Mouse (Mus musculus) limb, embryonic 15.5 days (tissue): ENCODE measurements around the gene Egln1. TPM values are rescaled to one million over a fixed set of nuclear protein-coding genes. Genes with fewer than 3 reads are reported as not detected.

ENCODE experiments used
- ATAC-seq: fragments of 200-750 bp; cut with Nextera tagmentation; 2 replicates; pipeline ENCODE4 v1.8.0; 2017; ENCODE audit warnings: low read depth, moderate TSS enrichment; ENCODE audit not compliant: insufficient number of reproducible peaks, low FRiP score, low TSS enrichment
- H3K27ac ChIP-seq: fragments of 300-500 bp; sonication (generic); 2 replicates; pipeline ENCODE4 v1.5.1; 2015; ENCODE audit warnings: moderate library complexity, mild to moderate bottlenecking, inconsistent platforms
- H3K27me3 ChIP-seq: fragments of 300-500 bp; sonication (generic); 2 replicates; pipeline ENCODE4 v1.6.1; 2015; ENCODE audit warnings: inconsistent platforms
- H3K36me3 ChIP-seq: fragments of 300-500 bp; sonication (generic); 2 replicates; pipeline ENCODE4 v1.6.1; 2015; ENCODE audit warnings: inconsistent platforms
- H3K4me1 ChIP-seq: fragments of 300-500 bp; sonication (generic); 2 replicates; pipeline ENCODE4 v1.6.1; 2015; ENCODE audit warnings: inconsistent platforms
- H3K4me2 ChIP-seq: fragments of 300-500 bp; sonication (generic); 2 replicates; pipeline ENCODE4 v1.6.1; 2015; ENCODE audit warnings: mild to moderate bottlenecking, inconsistent platforms
- H3K4me3 ChIP-seq: fragments of 300-500 bp; sonication (generic); 2 replicates; pipeline ENCODE4 v1.5.1; 2015; ENCODE audit warnings: mild to moderate bottlenecking, inconsistent platforms
- H3K9ac ChIP-seq: fragments of 300-500 bp; sonication (generic); 2 replicates; pipeline ENCODE4 v1.6.1; 2015; ENCODE audit warnings: inconsistent platforms
- H3K9me3 ChIP-seq: fragments of 300-500 bp; sonication (generic); 2 replicates; pipeline ENCODE4 v1.6.1; 2016; ENCODE audit warnings: inconsistent platforms
- WGBS: fragments of 180-500 bp; shearing (Covaris S2); methylation state at CpG from one replicate; pipeline ENCODE4 v1.1.7; 2015; 5-methylcytosine and 5-hydroxymethylcytosine counted together
- polyA plus RNA-seq: library from polyadenylated mRNA; unstranded; fragments of >200 nt; fragmentation: Nextera tagmentation; extraction: Ambion mirVana; gene quantifications from 2 replicates; pipeline ENCODE4 v1.2.1, GENCODE M21; 2015

Gene Egln1
- polyA plus RNA-seq, 1 experiment from 2014 or later: 16.5 TPM

DNA sequence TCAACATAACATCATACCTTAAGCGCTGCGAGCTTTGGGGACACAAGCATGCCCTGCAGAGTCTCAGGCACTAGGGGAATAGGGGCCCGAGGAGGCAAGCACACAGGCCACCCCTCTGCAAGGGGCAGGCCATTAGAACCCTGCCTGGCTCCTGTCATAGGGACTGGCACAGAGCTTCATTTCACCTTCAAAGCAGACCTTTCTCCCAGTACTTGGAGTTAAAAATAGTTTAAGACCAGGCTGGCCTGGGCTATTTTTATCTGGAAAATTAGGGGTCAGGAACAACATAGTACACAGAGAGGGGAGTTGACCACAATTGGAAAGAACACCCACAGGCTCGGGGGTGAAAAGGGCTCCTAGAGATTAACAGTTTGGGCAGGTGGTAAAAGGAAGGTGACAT, 11.8 kb downstream of the Egln1 start:
- H3K4me1 ChIP-seq: no peaks in the 10 kb centered on the region; the same call in 1 of the 2 replicates
- ATAC-seq: no peak
- no peak overlapping the region for H3K27ac ChIP-seq
- H3K4me3 ChIP-seq: no peak overlapping the region
- H3K27me3 ChIP-seq: no peaks in the 10 kb centered on the region
- peaks cover 33% of the 10 kb centered on the region for H3K36me3 ChIP-seq
- no peaks in the 10 kb centered on the region for H3K9me3 ChIP-seq
- H3K4me2 ChIP-seq: no peak overlapping the region
- 90% methylated on average over 4 of the region's 4 CpGs for WGBS
- H3K9ac ChIP-seq: no peak overlapping the region

DNA sequence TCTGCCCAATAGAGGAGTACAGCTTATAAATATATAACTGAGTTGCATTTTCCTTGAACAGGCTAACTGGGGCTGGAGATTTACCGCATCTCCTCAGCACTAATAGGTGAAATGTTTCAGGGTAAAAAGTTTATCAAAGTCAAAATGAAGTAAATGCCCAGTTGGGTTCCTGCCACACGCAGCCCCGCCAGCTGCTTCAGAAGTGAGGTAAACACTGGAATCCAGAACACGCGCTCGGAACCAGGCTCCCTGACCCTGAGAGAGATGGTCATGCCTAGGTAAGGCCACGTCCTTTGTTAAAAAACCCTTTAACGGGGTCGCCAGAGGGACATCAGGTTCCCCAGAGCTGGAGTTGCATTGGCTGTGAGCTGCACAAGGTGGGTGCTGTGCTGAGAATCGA, 12.4 kb downstream of the Egln1 start:
- Histone ChIP-seq H3K27me3 (no peaks in the 10 kb centered on the region), H3K4me3 (no peak overlapping the region), H3K9ac (no peak overlapping the region), H3K27ac (no peak overlapping the region), H3K36me3 (peaks cover 31% of the 10 kb centered on the region), H3K9me3 (no peaks in the 10 kb centered on the region), H3K4me2 (no peak overlapping the region), H3K4me1 (no peaks in the 10 kb centered on the region; the same call in 1 of the 2 replicates)
- no peak for ATAC-seq
- WGBS: 94% methylated on average over 10 of the region's 10 CpGs

DNA sequence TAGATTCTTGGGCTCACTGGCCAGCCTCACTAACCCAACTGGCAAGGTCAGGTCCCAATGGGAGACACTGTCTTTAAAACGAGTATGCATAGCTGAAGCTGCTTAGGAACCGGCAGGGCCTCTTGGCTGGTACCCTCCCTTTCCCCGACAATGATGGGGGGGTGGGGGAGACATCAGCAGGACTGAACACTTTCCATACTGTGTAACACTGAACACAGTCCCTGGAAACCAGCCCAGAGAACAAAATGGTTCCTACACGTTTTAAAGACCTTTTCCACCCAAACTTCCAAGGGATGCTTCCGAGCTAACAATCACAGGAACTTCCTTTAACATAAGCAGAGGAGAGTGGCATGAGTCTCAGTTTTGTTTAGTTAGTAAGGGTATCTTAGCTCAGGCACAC, 14.0 kb downstream of the Egln1 start:
- no peaks in the 10 kb centered on the region for H3K27me3 ChIP-seq
- no peak overlapping the region for H3K4me2 ChIP-seq
- peaks cover 4% of the 10 kb centered on the region for H3K4me1 ChIP-seq
- no peak overlapping the region for H3K4me3 ChIP-seq
- H3K36me3 ChIP-seq: peaks cover 21% of the 10 kb centered on the region; the same call in 1 of the 2 replicates
- no peak overlapping the region for H3K27ac ChIP-seq
- ATAC-seq: no peak
- H3K9me3 ChIP-seq: no peaks in the 10 kb centered on the region
- 84% methylated on average over 5 of the region's 5 CpGs for WGBS
- no peak overlapping the region for H3K9ac ChIP-seq

DNA sequence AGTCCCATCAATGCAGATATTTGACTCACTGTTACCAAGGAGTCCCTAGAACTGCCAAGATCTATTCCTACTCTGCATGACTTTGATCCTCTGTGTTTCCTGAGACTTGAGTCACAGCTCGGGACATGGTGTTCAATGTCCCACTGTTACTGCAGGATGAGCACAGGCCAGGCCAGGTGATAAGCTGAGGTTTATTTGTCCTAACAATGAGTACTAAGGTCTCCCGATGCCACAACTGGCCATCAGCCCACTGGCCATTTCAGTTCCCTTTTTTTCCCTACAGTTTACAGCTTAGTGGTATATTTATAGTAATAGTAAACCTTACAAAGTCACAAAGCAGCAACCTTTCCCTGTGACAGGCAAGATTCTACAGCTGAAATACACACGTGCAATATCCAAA, 16.7 kb downstream of the Egln1 start:
- Histone ChIP-seq H3K4me1 (peaks cover 10% of the 10 kb centered on the region), H3K27me3 (no peaks in the 10 kb centered on the region), H3K9me3 (no peaks in the 10 kb centered on the region), H3K4me3 (no peak overlapping the region), H3K36me3 (0 out of 2 replicates have a peak, but pooled peaks cover 4% of the 10 kb centered on the region), H3K4me2 (no peak overlapping the region), H3K27ac (no peak overlapping the region), H3K9ac (no peak overlapping the region)
- 81% methylated on average over 3 of the region's 3 CpGs for WGBS
- no peak for ATAC-seq

DNA sequence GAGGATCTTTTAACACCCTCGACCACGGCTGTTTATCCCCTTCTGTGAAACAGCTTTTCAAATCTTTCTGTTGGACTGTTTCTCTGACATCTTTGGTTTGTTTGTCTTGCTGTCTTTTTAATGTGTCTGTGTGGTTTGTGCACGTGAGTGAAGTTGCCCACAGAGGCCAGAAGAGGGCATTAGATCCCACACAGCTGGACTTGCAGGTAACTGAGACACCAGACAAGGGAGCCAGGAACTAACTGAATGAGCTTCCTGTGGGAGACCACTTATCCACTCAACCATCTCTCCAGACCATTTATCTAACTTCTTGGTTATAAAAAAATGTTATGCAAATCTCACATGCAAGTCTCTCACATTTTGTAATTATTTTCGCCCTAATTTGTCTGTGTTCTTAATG, 18.5 kb downstream of the Egln1 start:
- Histone ChIP-seq H3K27me3 (no peaks in the 10 kb centered on the region), H3K4me1 (peaks cover 26% of the 10 kb centered on the region), H3K27ac (no peak overlapping the region), H3K9ac (no peak overlapping the region), H3K9me3 (no peaks in the 10 kb centered on the region), H3K36me3 (0 out of 2 replicates have a peak, but pooled peaks cover 6% of the 10 kb centered on the region), H3K4me2 (no peak overlapping the region), H3K4me3 (no peak overlapping the region)
- ATAC-seq: no peak
- WGBS: 68% methylated on average over 4 of the region's 4 CpGs

DNA sequence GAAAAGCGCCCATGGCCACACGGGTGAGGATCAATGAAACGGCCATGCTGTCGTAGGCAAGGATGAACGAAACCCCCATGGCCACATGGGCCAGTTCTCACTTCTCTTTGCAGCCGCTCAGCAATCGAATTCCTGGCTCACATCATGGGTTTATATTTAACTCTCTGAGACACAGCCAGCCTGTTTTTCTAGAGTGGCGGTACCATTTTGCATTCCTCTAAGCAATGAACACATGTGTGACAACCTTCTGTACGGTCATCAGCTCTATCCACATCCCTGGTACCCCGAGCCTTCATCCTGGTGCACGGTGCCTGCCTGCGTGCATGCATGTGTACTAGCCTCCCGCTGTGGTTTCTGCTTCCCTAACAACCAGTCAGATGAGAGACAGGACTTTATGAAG, 19.0 kb downstream of the Egln1 start:
- Histone ChIP-seq H3K4me3 (no peak overlapping the region), H3K4me1 (peaks cover 30% of the 10 kb centered on the region), H3K27ac (no peak overlapping the region), H3K9me3 (no peaks in the 10 kb centered on the region), H3K9ac (no peak overlapping the region), H3K36me3 (0 out of 2 replicates have a peak, but pooled peaks cover 7% of the 10 kb centered on the region), H3K27me3 (no peaks in the 10 kb centered on the region), H3K4me2 (no peak overlapping the region)
- no peak for ATAC-seq
- 74% methylated on average over 13 of the region's 13 CpGs for WGBS

DNA sequence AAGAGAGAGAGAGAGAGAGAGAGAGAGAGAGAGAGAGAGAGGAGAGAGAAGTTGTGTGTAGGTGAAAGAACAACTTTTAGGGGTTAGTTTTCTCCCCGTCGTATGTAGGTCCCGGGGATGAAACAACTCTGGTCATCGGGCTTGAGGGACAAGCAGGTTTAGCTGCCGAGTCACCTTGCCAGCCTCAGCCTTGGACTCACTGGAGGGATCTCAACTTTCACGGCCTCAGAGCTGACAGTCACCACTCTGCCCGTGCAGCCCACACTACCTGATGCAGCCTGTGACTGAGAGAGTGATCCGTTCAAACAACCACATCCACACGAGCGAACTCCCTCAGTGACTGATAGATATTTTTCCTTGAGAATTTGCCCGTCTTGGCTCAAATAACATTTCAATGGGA, 20.1 kb downstream of the Egln1 start:
- H3K9ac ChIP-seq: no peak overlapping the region
- 0 out of 2 replicates have a peak, but pooled peaks cover 7% of the 10 kb centered on the region for H3K36me3 ChIP-seq
- H3K9me3 ChIP-seq: no peaks in the 10 kb centered on the region
- no peak for ATAC-seq
- no peak overlapping the region for H3K4me2 ChIP-seq
- H3K4me1 ChIP-seq: peaks cover 30% of the 10 kb centered on the region
- no peaks in the 10 kb centered on the region for H3K27me3 ChIP-seq
- 80% methylated on average over 11 of the region's 11 CpGs for WGBS
- no peak overlapping the region for H3K4me3 ChIP-seq
- H3K27ac ChIP-seq: no peak overlapping the region

DNA sequence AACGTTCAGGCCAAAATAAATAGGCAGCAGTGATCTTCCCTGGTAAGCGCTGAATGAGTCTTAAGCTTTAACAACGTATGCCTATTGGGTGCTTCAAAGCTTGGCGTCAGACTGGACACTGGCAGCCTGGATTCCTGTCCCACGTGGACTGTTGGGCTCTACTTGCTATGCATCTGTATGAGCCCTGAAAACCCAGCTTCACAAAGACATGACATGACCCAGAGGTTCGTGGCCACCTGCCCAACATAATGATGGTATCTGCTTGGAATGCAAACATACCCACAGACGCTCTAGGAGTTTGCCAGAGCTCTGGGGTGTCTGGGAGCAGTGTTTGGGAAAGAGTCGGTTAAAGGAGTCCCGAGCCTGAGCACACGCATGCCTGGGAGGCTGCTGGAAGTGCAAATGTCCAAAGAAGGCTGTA, 22.8 kb downstream of the Egln1 start:
- Histone ChIP-seq H3K4me2 (no peak overlapping the region), H3K27ac (peak overlapping the region; percentile 57; the same call in 1 of the 2 replicates), H3K36me3 (0 out of 2 replicates have a peak, but pooled peaks cover 7% of the 10 kb centered on the region), H3K4me1 (peaks cover 47% of the 10 kb centered on the region), H3K9me3 (no peaks in the 10 kb centered on the region), H3K27me3 (no peaks in the 10 kb centered on the region), H3K4me3 (no peak overlapping the region), H3K9ac (no peak overlapping the region)
- ATAC-seq: 0 out of 2 replicates have a peak, but pooled peaks have one; percentile 22
- WGBS: 53% methylated on average over 10 of the region's 10 CpGs

DNA sequence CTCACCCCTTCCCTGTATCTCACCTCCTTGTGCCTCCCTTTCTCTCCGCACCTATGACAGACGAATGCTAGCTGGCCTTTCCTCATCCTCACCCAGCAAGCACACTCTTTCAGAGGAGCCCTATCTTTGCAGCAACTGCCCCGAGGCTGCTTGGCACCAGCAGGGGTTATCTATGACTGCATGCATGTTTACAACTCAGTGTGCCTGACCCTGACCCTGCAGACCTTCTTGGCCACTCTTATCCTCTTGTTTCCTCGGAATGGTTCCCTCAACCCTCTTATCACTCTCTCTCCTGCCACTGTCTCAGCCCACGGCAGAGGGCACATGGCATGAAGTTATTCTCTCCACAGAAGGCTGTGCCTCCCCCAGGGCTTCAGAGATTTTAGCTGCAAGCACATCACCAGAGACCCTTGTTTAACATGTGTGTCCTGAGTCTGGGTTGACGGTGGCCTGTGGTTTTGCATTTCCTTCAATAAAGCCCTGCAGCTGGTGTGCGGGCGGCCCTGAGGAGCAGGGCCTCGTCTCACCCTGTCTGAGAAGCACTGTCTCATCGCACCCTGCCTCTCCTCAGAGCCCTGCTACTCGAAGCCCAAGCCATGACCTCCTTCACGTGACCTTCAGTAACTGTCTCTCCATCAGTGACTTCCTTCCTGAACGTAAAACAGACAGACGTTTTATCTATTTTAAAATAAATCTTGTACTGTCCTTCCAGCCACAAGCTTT, 23.4 kb downstream of the Egln1 start:
- Histone ChIP-seq H3K4me1 (peaks cover 48% of the 10 kb centered on the region), H3K9ac (no peak overlapping the region), H3K9me3 (no peaks in the 10 kb centered on the region), H3K4me2 (no peak overlapping the region), H3K36me3 (0 out of 2 replicates have a peak, but pooled peaks cover 7% of the 10 kb centered on the region), H3K4me3 (no peak overlapping the region), H3K27me3 (no peaks in the 10 kb centered on the region), H3K27ac (0 out of 2 replicates have a peak overlapping the region, but pooled peaks have one; percentile 57)
- ATAC-seq: no peak
- WGBS: 67% methylated on average over 14 of the region's 14 CpGs

DNA sequence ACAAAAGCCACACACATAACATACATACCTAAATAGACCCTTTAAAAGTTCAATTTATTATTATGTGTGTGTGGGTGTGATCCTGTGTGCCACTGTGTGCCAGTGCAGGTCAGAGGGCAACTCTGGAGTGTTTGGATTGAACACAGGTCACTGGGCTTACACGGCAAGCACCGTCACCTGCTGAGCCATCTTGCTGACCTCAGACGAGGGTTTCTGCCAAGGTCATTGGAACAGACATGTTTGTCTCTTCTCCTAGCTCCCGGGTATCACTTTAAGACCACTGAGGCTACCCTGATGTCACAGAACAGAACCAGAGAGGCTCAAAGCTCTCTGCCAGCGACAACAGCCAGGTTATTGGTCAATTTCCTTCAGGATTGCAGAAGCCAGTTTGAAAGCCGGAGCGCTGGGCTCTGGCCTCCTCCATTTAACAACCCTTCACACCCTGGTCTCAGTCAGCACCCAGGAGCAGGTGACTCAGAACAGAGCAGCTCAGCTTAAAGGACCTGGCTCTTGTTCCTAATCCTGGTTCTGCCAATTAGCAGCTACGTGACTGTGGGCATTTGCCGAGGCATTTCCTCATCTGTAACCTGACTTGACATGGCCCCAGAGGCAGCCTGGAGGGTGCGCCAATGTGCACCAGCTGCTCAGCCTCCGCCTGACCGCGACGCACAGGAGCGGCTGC, 25.0 kb downstream of the Egln1 start:
- no peak overlapping the region for H3K27ac ChIP-seq
- peaks cover 43% of the 10 kb centered on the region for H3K4me1 ChIP-seq
- no peak overlapping the region for H3K4me2 ChIP-seq
- H3K9ac ChIP-seq: no peak overlapping the region
- H3K4me3 ChIP-seq: no peak overlapping the region
- 0 out of 2 replicates have a peak, but pooled peaks cover 7% of the 10 kb centered on the region for H3K36me3 ChIP-seq
- H3K9me3 ChIP-seq: no peaks in the 10 kb centered on the region
- no peaks in the 10 kb centered on the region for H3K27me3 ChIP-seq
- WGBS: 80% methylated on average over 15 of the region's 15 CpGs
- ATAC-seq: no peak

DNA sequence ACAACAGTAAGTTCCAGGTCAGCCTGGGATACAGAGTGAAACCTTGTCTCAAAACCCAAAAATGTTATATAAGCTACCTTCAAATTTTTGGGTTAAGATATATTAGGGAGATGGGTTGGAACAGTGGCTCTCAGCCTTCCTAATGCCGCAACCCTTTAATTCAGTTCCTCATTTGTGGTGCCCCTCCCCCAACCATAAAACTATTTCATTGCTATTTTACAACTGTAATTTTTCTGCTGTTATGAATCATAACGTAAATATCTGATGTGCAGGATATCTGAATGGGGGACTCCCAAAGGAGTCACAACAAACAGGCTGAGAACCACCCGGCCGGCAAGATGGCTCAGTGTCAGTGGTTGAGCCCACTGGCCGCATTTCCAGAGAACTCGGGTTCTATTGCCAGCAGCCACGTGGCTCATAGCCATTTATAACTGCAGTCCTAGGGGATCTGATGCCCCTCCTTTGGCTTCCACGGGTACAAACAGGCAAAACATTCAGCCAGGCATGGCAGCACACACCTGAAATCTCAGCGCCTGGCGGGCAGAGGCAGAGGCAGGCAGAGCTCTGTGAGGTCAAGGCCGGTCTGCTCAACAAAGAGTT, 26.5 kb downstream of the Egln1 start:
- Histone ChIP-seq H3K9me3 (no peaks in the 10 kb centered on the region), H3K4me2 (no peak overlapping the region), H3K9ac (no peak overlapping the region), H3K4me3 (no peak overlapping the region), H3K4me1 (peaks cover 50% of the 10 kb centered on the region), H3K27ac (no peak overlapping the region), H3K36me3 (0 out of 2 replicates have a peak, but pooled peaks cover 7% of the 10 kb centered on the region), H3K27me3 (no peaks in the 10 kb centered on the region)
- WGBS: 65% methylated on average over 11 of the region's 11 CpGs
- no peak for ATAC-seq
